Mouse (Mus musculus): ENCODE data around the gene Tmem87a.

DNA sequence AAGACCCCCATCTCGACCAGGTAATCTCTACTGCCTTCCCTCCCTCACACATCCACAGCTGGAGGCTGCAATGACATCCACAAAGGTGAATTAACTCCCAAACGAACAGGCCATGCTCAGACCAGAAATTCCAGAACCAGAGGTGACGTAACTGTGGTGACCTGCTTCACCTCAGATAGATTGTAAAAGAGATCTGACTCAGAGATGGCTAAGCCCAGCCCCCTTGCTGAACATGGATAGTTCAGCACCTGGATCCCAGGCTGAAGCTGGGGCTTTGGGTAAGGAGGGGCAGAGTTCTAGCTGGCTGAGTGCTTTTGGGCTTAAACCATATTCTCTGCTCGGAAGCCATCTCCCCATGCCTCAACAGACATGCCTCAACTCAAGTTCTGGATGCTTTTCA lies 88.8 kb downstream of the Tmem87a start:
- TF ChIP-seq GATA1 (IDR thresholded peaks at IDR 0.05; ENCODE audit: borderline replicate concordance, low read length) = no peak
- TF ChIP-seq TAL1 (conservative IDR thresholded peaks at IDR 0.05; ENCODE audit: low read depth, low read length) = no peak
- no peak for TF ChIP-seq CTCF (IDR thresholded peaks at IDR 0.05; ENCODE audit: low read depth, low read length)

Measured in G1E (cell line).